Mouse (Mus musculus): ENCODE data around the gene Pilra.

- TF ChIP-seq POLR2A (IDR thresholded peaks at IDR 0.05; ENCODE audit: borderline replicate concordance, insufficient read depth, low read length) (no peak), CTCF (IDR thresholded peaks at IDR 0.05; ENCODE audit: borderline replicate concordance, insufficient read depth, low read depth, low read length) (no peak)
Observed at GRCm38 (mm10) chr5:137875054-137875453, 39.0 kb upstream of the Pilra start.

All from cerebellum, adult 2 months (tissue).